Mouse (Mus musculus) embryonic stem cell, embryonic (primary cell): ENCODE measurements around the gene Gamt.

Experiments used
- CTCF ChIA-PET, 4 experiments: fragments of 300-600 bp in 2 of 4; fragments of 350-600 bp in 2 of 4; sonication (Branson Sonifier 250); formaldehyde crosslinking; loops; one replicate each; lab custom pipeline; 2022; ENCODE audit warnings: inconsistent platforms in 2 of 4; lab: Charles Lee
- POLR2A ChIA-PET, 4 experiments: fragments of 300-600 bp in 2 of 4; fragments of 350-600 bp in 2 of 4; sonication (Branson Sonifier 250); formaldehyde crosslinking; loops; one replicate each; lab custom pipeline; 2022; ENCODE audit warnings: antibody characterized with exemption in 4 of 4, inconsistent platforms in 1 of 4; lab: Charles Lee

Gene Gamt

DNA sequence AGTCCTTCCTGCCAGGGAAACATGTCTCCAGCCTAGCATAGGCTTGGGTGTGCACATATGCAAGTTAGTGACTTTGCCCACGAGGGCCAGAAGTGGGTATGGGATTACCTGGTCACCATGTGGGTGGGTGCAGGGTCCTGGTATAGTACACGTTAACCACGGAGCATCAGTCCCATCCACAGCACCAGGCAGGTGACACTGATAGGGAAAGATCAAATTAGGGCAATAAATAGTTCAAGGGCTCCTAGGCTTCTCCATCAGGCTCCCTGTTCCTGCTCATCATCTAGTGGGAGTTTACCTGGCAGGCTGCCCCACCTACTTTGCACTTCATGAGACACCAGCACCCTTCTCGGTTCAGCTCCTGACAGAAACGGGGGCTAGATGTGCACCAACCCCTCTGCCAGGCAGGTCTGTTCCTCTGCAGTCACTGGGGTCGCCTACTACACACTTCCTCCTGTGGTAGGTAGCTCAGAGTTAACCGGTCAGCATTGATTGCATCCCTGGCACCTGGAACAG, 34.0 kb upstream of the Gamt start:
- ChIA-PET POLR2A (interaction anchor here (0.6 to 11.0 kb wide), 54 partner anchors 8 to 1830 kb away, joined by 3 to 169 read pairs (median 5); partner anchors contain the start of genes Mbd3 (in 3 of the 4), Adamtsl5 (in 2 of the 4), Dazap1 (in 2 of the 4) and Gamt (in 2 of the 4)), CTCF (interaction anchor here in 3 of 4 experiments (0.5 to 2.4 kb wide), 13 partner anchors 10 to 318 kb away, joined by 3 to 10 read pairs (median 4); partner anchors contain the start of gene Adamtsl5 (in 1 of the 3))

DNA sequence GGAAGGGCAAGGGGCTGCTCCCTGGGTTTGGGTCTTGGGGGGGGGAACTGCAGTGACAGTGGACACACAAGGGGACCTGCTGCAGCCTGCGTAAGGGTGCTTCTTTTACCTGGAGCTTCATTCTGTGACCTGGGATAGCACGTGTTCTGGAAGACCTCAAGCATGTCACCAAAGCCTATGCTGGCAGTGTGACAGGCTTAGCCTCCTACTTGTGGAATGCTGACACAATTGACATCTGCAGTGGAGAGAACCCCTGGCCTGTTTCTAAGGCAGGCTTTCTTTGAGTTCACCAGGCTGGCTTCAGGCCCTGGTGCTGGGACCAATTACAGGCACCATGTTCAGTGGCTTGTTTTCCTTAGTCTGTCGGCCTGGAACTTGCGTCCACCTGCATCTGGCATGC, 33.5 kb upstream of the Gamt start:
- ChIA-PET CTCF (interaction anchor here (0.6 to 2.3 kb wide), 7 partner anchors 10 to 263 kb away, joined by 3 to 8 read pairs (median 3); no protein-coding TSS in a partner anchor), POLR2A (interaction anchor here (0.6 to 11.0 kb wide), 51 partner anchors 8 to 335 kb away, joined by 3 to 169 read pairs (median 8); partner anchors contain the start of genes Mbd3 (in 3 of the 4), Pcsk4 (in 3 of the 4), Reep6 (in 3 of the 4) and Dazap1 (in 2 of the 4))

- POLR2A ChIA-PET, result interaction anchor here in 3 of 4 experiments (0.7 to 11.0 kb wide), 57 partner anchors 8 to 441 kb away, joined by 3 to 169 read pairs (median 9); partner anchors contain the start of genes Dazap1 (in 3 of the 3), Gamt (in 3 of the 3), Pcsk4 (in 3 of the 3) and Reep6 (in 3 of the 3)
- CTCF ChIA-PET, result interaction anchor here in 1 of 4 experiments (1.4 kb wide), 1 partner anchor 67 kb away, joined by 6 read pairs; the partner anchor contains the start of gene Mum1
Observed at GRCm38 (mm10) chr10:80293325-80293724, 32.5 kb upstream of the Gamt start.

DNA sequence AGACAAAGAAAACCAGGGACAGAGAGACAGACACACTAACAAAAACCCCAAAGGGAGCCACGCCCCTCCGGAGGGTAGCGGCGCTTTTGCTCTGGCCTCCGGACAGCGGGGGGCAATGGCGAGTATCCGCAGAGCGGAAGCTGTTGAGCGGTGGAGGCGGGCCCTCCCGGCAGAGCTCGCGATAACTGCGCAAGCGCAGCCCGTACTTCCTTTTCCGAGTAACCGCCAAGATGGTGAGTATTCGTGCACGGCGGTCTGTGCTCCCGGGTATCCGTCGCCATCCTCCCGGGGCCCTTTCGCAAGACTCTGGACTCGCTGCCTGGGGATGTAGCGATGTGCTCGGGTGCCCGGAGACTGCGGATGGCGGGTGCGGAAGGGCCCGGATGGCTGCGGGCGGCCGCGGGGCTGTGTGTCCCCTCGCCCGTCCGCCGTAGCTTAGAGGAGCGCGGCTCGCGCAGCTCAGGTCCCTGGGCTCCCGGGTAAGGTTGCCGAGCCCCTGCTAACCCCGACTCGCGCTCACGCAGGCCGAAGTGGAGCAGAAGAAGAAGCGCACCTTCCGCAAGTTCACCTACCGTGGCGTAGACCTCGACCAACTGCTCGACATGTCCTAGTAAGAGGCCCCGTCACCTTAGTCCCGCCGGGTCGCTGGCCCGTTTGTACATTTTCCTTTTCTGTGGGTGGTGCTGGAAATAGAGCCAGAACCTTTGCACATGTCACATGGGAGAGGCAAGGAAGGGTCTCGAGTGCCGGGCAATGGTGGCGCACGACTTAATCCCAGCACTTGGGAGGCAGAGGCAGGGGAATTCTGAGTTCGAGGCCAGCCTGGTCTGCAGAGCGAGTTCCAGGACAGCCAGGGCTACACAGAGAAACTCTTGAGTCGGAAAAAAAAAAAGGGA, 31.7 kb upstream of the Gamt start, which contains the start of gene Rps15:
TSS of gene Rps15 (plus strand) at position 203 of the 896 bp plus-strand sequence.
- ChIA-PET POLR2A (interaction anchor here (0.5 to 11.0 kb wide), 174 partner anchors 9 to 744 kb away, joined by 3 to 169 read pairs (median 5); partner anchors contain the start of genes Dazap1 (in 3 of the 4), Gamt (in 3 of the 4), Mum1 (in 3 of the 4) and Pcsk4 (in 3 of the 4)), CTCF (interaction anchor here (0.6 to 1.4 kb wide), 22 partner anchors 13 to 438 kb away, joined by 3 to 9 read pairs (median 3); partner anchors contain the start of genes Dazap1 (in 1 of the 4), Mum1 (in 1 of the 4), Pcsk4 (in 1 of the 4) and Ptbp1 (in 1 of the 4))

GRCm38 (mm10) chr10:80288657-80289056, 27.8 kb upstream of the Gamt start:
- ChIA-PET POLR2A (interaction anchor here in 2 of 4 experiments (0.9 to 9.9 kb wide), 11 partner anchors 11 to 113 kb away, joined by 3 to 169 read pairs (median 3); partner anchors contain the start of genes Dazap1 (in 2 of the 2), Gamt (in 2 of the 2) and Mum1 (in 1 of the 2)), CTCF (interaction anchor here in 2 of 4 experiments (0.5 to 1.8 kb wide), 6 partner anchors 9 to 285 kb away, joined by 3 to 8 read pairs (median 3); partner anchors contain the start of gene Gamt (in 1 of the 2))

GRCm38 (mm10) chr10:80288097-80288496, 27.3 kb upstream of the Gamt start:
- ChIA-PET CTCF (interaction anchor here in 1 of 4 experiments (1.8 kb wide), 1 partner anchor 112 kb away, joined by 8 read pairs; no protein-coding TSS in a partner anchor), POLR2A (interaction anchor here in 2 of 4 experiments (1.0 to 9.9 kb wide), 9 partner anchors 11 to 62 kb away, joined by 3 to 169 read pairs (median 5); partner anchors contain the start of genes Dazap1 (in 2 of the 2), Gamt (in 2 of the 2) and Mum1 (in 1 of the 2))

DNA sequence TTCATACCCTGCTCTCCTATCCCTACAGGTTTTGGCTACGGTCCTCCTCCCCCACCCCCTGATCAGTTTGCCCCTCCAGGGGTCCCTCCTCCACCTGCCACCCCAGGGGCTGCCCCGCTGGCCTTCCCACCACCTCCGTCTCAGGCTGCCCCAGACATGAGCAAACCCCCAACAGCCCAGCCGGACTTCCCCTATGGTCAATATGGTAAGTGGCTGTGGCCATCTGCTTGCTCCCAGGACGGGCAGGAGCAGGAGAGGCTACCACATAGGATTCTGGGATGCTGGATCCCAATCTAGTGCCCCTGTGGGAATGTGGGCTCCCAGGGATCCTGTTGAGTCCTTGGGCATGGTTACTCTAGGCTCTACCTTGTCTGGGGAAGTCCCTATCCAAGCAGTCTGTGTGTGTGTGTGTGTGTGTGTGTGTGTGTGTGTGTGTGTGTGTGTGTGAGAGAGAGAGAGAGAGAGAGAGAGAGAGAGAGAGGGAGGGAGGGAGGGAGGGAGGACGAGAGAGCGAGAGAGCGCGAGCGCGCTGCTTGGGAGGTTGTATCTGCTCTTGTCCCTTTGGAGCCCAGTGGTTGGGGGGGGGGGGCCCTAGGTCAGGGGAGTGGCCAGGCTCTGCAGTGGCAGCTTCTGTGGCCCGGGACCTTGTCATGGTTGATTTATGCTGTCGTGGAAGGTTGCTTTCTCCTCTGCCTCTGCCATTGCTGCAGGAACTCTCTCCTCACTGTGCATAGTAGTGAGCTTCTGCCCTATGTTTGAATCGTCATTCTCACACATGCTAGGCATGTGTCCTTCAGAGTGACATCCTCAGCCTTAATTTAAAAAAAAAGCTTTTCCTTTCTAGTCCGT, 24.6 kb upstream of the Gamt start:
- ChIA-PET POLR2A (interaction anchor here (0.7 to 3.2 kb wide), 18 partner anchors 7 to 200 kb away, joined by 3 to 11 read pairs (median 4); partner anchors contain the start of genes Apc2 (in 2 of the 4), Gamt (in 2 of the 4) and Dazap1 (in 1 of the 4)), CTCF (interaction anchor here in 2 of 4 experiments (0.6 to 0.9 kb wide), 3 partner anchors 10 to 88 kb away, joined by 3 to 4 read pairs (median 4); no protein-coding TSS in a partner anchor)

DNA sequence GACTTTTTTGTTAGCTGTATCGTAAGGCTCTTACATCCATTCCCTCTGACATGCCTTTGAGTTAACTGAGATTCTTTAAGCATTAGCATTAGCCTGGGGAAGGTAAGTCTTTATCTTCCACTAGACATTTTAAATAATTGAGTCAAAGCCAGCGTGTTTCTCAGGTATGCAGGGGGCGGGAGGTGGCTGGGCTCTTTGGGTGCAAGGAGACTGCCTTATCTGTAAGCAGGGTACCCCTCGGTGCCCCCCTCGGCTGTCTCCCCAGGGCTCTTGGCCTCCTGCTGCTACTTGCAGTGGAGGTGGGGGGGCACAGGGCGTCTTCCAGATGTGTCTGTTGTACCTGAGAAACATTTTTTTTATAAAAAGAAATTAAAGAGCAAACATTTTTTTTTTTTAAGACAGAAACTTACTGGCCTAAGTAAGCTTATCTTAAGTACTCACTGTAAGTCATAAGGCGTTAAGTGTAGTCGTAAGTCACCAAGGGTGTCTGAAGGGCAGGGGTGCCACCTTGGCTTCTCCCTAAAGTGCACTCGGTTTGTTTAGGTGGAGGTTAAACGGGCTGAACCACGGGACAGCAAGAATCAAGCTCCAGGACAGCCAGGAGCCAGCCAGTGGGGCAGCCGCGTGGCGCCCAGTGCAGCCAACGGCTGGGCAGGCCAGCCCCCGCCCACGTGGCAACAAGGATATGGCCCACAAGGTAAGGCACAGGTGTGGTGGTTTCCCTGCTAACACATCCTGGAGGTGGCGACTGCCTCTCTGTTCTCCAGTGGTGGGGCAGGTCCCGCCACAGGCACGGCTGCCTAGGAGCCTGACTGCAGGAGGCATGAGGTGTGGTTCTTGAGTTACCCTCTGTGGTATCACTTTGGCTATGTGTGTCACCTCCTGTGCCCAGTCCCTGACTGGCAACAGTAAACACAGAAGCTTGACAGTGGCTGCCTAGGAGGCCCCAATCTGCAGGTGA, 21.9 kb upstream of the Gamt start:
- CTCF ChIA-PET, result interaction anchor here in 2 of 4 experiments (0.6 to 1.5 kb wide), 5 partner anchors 9 to 118 kb away, joined by 3 to 5 read pairs (median 3); no protein-coding TSS in a partner anchor
- POLR2A ChIA-PET, result interaction anchor here (0.6 to 4.1 kb wide), 24 partner anchors 9 to 167 kb away, joined by 3 to 49 read pairs (median 5); partner anchors contain the start of genes Rps15 (in 3 of the 4), Dazap1 (in 2 of the 4), Pcsk4 (in 2 of the 4) and Reep6 (in 2 of the 4)

DNA sequence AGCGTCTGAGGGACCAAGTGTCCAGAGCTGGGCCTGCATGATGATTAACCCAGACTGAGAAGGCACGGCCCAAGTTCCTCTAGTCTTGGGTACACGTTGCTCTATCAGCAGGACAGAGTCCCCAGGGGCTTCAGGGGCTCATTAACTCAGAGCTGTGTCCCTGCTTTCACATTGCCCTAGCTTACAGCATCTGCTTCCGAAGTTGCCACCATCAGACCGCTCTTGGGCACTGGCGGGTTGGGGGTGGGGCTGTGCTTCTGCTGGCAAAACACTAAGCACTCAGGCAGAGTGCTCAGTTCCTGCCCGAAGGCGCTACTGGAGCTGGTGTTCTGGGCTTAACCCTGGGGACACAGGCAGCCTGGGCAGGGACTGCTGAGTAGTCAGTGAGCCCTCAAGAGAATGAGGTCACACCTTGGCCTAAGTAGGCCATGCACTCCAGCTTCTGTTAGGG, 21.1 kb upstream of the Gamt start:
- ChIA-PET CTCF (interaction anchor here in 1 of 4 experiments (1.0 to 1.4 kb wide), 2 partner anchors 68 to 117 kb away, joined by 3 to 5 read pairs; no protein-coding TSS in a partner anchor), POLR2A (interaction anchor here in 3 of 4 experiments (0.7 to 4.1 kb wide), 17 partner anchors 9 to 166 kb away, joined by 3 to 49 read pairs (median 5); partner anchors contain the start of genes Dazap1 (in 2 of the 3), Rps15 (in 2 of the 3), Apc2 (in 1 of the 3) and Gamt (in 1 of the 3))

DNA sequence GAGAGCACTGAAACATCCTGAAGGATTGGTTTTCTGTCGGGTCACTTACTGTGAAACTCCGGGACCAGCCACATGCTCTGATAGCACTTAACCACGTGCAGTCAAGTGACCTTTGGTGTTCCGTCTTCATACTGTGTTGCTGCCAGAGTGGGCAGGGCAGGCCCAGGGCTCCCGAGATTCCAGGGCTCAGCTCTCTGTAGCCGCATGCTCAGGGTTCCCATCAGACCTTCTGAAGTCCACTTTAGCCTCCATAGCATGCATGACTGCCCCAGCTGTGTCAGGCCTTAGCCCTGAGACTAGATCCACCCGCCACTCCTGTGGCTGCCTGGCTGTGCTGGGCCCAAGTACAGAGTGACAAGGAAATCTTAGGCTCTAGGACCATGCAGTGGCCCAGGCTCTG, 20.5 kb upstream of the Gamt start:
- POLR2A ChIA-PET, result interaction anchor here in 3 of 4 experiments (0.8 to 8.6 kb wide), 12 partner anchors 8 to 113 kb away, joined by 3 to 119 read pairs (median 4); partner anchors contain the start of genes Apc2 (in 2 of the 3), Dazap1 (in 2 of the 3), Rps15 (in 2 of the 3) and Gamt (in 1 of the 3)
- CTCF ChIA-PET, result no interaction called here

- CTCF ChIA-PET, result interaction anchor here in 2 of 4 experiments (0.7 to 1.4 kb wide), 3 partner anchors 10 to 53 kb away, joined by 3 to 5 read pairs (median 3); partner anchors contain the start of gene Mum1 (in 1 of the 2)
Observed at GRCm38 (mm10) chr10:80279273-80279672, 18.5 kb upstream of the Gamt start.

DNA sequence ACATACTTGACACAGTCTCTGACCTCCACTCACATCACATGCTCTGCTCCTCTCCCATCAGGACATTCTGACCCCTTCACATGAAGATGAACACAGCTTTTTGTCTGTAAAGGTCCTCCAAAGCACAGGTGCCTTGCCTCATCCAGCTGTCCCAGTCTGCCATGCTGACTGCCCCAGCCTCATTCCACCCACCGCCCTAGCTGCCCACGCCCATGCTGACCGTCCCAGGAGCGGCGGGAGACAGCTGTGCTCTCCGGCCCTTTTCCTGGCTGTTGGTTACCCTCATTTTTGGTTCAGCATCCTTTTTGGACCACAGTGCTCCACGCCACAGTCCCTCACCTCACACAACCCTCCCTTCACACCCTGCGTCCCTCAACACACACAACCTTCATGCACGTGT, 17.6 kb upstream of the Gamt start:
- ChIA-PET POLR2A (interaction anchor here (0.8 to 9.6 kb wide), 16 partner anchors 8 to 110 kb away, joined by 3 to 119 read pairs (median 5); partner anchors contain the start of genes Rps15 (in 4 of the 4), Apc2 (in 2 of the 4), Dazap1 (in 2 of the 4) and Gamt (in 1 of the 4)), CTCF (interaction anchor here in 1 of 4 experiments (0.6 to 1.4 kb wide), 3 partner anchors 11 to 80 kb away, joined by 3 to 5 read pairs (median 3); partner anchors contain the start of gene Mum1)

More at GRCm38 (mm10) chr10:80279273-80279672, 18.5 kb upstream of the Gamt start:
- POLR2A ChIA-PET, result interaction anchor here in 3 of 4 experiments (1.0 to 9.6 kb wide), 8 partner anchors 7 to 111 kb away, joined by 3 to 119 read pairs (median 6); partner anchors contain the start of genes Rps15 (in 3 of the 3), Apc2 (in 2 of the 3), Dazap1 (in 2 of the 3) and Gamt (in 1 of the 3)

DNA sequence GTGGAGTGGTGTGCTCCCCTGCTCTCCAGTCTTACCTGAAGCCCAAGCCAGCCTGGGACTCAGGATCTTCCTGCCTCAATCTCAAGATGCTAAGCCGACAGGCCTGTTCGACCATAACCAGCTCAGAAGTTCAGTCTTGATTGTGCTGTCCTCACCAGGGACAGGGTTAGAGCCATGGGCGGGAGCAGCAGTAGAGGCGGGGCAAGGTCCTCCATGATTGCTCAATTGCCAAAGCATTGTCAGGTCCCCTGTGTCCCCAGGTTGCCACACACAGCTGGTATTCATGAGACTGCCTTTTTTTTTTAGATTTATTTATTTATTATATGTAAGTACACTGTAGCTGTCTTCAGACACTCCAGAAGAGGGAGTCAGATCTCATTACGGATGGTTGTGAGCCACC, 15.4 kb upstream of the Gamt start:
- CTCF ChIA-PET, result interaction anchor here in 2 of 4 experiments (0.6 to 1.1 kb wide), 3 partner anchors 10 to 405 kb away, joined by 3 to 4 read pairs (median 3); partner anchors contain the start of gene Adamtsl5 (in 1 of the 2)
- POLR2A ChIA-PET, result interaction anchor here in 3 of 4 experiments (0.6 to 9.6 kb wide), 20 partner anchors 9 to 422 kb away, joined by 3 to 119 read pairs (median 4); partner anchors contain the start of genes Apc2 (in 2 of the 3), Rps15 (in 2 of the 3), Dazap1 (in 1 of the 3) and Gamt (in 1 of the 3)
